Comparison of ENCODE assay signal across 16 mouse cellular contexts in the genomic region with DNA sequence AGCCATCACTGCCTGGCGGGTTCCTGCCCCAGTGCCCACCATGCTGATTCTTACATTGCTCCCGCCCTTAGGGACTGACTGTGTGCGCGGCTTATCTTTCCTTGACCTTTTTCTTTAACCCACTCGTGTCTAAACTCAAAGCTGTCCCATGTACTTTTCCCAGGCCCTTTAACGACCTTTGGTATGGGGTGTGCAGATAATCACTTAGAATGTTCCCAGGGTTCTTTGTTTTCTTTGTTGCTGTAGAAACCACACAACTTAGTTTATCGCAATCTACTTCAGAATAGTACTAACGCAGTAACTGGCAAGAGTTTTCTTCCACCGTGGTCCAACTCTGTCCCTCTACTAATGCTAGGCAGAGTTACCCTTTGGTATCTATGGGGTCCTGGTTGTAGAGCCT.
"Had no signal": no experiment of that assay in that cellular context is flagged by ENCODE, and none has a peak within 500 bp of the region (broad histone marks: within the 10 kb centered on the region; RNA-seq: fewer than 3 reads in every experiment).

No protein-coding gene starts in this region.

- H3K4me2 ChIP-seq: neural tube, embryonic 13.5 days; neural tube, embryonic 15.5 days; stomach, embryonic 15.5 days had no signal

- H3K27ac ChIP-seq: neural tube, embryonic 13.5 days; neural tube, embryonic 15.5 days; stomach, embryonic 15.5 days; stomach, postnatal 0 days had no signal

- H3K4me1 ChIP-seq: neural tube, embryonic 13.5 days; neural tube, embryonic 15.5 days; stomach, embryonic 15.5 days had no signal

- H3K9me3 ChIP-seq: neural tube, embryonic 13.5 days; neural tube, embryonic 15.5 days; stomach, embryonic 15.5 days had no signal

- H3K4me3 ChIP-seq: neural tube, embryonic 13.5 days; neural tube, embryonic 15.5 days; stomach, embryonic 15.5 days had no signal

- DNase-seq: retina, postnatal 1 day; right cerebral cortex, adult 18-20 months; right cerebral cortex, postnatal 14 days; right cerebral cortex, postnatal 25 days; right cerebral cortex, postnatal 4 days; spleen, adult 18-20 months; thymus, adult 18-20 months; thymus, adult 2 months; thymus, postnatal 14 days; thymus, postnatal 25 days; thymus, postnatal 36 days; thymus, postnatal 4 days had no signal

- H3K9ac ChIP-seq: neural tube, embryonic 13.5 days; neural tube, embryonic 15.5 days; stomach, embryonic 15.5 days had no signal

- H3K27me3 ChIP-seq: neural tube, embryonic 13.5 days; neural tube, embryonic 15.5 days; stomach, embryonic 15.5 days had no signal
